Mouse (Mus musculus) liver, adult 2 months (tissue): ENCODE data around the gene N6amt1.

ENCODE experiments used
- CTCF ChIP-seq: fragments of 200-500 bp; IDR thresholded peaks from 2 replicates; pipeline ENCODE4 v1.5.1; 2011; ENCODE audit warnings: low read depth, low read length, control low read depth
- POLR2A ChIP-seq: fragments of 200-500 bp; IDR thresholded peaks from 2 replicates; pipeline ENCODE4 v1.6.1; 2011; ENCODE audit warnings: low read length, control low read depth; ENCODE audit not compliant: insufficient read depth; ENCODE audit errors: extremely low read depth

- TF ChIP-seq CTCF (no peak), POLR2A (no peak)
Observed at GRCm38 (mm10) chr16:87307109-87307735, 46.8 kb upstream of the N6amt1 start.
